Mouse (Mus musculus): ENCODE measurements around the gene Olfr376. TPM values are rescaled to one million over a fixed set of nuclear protein-coding genes. Genes with fewer than 3 reads are reported as not detected.

The Olfr376 gene
- not detected for polyA plus RNA-seq (2014; fragmentation: Illumina TruSeq; extraction: RNeasy Lipid Tissue Mini Kit (QIAGEN cat#74804); ENCODE audit: insufficient read depth, low read depth, low replicate concordance)

DNA sequence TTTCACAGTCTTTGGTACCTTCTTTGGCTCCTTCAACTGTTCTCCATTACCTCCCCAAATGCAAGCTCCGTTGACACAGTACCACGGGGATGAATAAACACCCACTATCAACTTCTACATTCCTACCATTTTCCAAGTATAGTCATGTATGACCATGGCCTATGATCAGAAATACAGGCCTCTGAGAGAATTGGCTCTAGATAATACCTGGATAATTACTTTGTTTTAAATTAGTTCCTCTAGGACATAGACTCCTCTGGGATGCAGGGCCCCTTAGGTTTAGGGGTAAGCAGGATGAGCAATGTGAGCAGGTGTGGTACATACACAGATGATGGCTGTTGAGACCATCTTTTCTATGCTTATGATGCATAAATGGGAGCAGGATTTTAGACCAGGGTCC, at the start of gene Olfr376:
Gene Olfr376, plus strand, starts transcription at position 301 of the 400 bp plus-strand sequence.

DNA sequence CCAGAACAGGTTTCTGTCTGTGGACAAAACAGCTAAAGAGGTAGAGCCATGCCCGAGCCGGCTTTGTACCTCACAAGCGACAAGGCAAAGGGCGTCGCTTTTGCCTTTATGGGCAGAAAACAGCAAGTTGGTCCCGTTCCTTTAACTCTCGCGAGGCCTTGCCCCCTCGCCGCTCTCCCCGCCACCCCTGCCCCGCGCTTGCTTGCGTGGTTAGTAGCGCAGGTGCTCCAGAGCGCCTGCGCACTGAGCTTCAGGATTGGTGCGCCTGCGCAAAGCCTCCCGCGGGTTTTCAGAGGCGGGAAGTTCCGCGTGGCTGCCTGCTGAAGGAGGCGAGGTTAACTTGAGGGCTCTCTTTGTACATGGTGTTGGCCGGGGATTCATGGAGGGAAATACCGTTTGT, 41.6 kb upstream of the Olfr376 start, which contains the start of the genes Aspa, Gm49340 and Spata22:
Gene Aspa, minus strand, starts transcription at position 155 of the 400 bp plus-strand sequence.
Gene Gm49340, plus strand, starts transcription at position 300 of the 400 bp plus-strand sequence.
Gene Spata22, plus strand, starts transcription at position 300 of the 400 bp plus-strand sequence.

DNA sequence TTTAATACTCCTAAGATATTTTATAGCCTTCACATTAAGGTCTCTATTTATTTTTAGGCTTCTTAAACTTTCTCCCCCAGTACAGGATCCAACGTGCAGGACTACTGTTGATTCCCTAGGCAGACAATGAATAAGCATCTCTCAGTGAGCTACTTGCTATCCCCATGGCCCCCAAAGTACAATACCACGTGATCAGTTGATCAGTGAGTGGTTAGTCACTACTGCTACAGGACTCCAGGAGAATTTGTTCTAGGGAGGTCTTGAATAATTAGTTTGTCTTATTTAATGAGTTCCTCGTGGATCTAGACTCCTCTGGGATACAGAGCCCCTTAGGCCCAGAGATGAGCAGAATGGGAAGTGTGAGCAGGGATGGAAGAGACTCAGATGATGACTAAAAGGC, 20.6 kb upstream of the Olfr376 start, which contains the start of gene Olfr20:
Gene Olfr20, plus strand, starts transcription at position 301 of the 400 bp plus-strand sequence.

DNA sequence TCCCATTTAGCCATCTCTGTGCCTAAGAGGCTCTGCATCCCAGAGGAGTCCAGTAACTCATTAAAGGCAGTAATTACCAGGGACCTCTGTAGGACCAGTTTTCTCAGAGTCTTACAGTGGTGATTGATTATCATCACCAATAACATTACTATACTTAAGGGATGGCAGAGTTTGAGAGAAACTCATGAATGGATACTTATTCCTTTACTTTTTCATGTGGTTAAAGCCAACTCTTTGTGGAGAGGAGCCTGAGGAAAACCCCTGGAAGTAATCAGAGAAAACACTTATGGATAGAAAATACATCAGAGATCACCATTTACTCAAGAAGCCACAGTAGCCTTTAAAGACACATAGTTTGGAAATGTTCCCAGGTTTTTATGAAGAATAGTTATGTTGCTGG, 28.5 kb downstream of the Olfr376 start, which contains the start of gene Olfr1:
Gene Olfr1, minus strand, starts transcription at position 101 of the 400 bp plus-strand sequence.

Other genes starting within 250 kb of the Olfr376 start
- 0.49 TPM for gene Haspin, start 233.0 kb upstream of the Olfr376 start, polyA plus RNA-seq (2014; fragmentation: Illumina TruSeq; extraction: RNeasy Lipid Tissue Mini Kit (QIAGEN cat#74804); ENCODE audit: insufficient read depth, low read depth, low replicate concordance)
- 3.9 TPM for gene P2rx5, start 210.8 kb upstream of the Olfr376 start, polyA plus RNA-seq (2014; fragmentation: Illumina TruSeq; extraction: RNeasy Lipid Tissue Mini Kit (QIAGEN cat#74804); ENCODE audit: insufficient read depth, low read depth, low replicate concordance)
- 70.2 TPM for gene Emc6, start 194.2 kb upstream of the Olfr376 start, polyA plus RNA-seq (2014; fragmentation: Illumina TruSeq; extraction: RNeasy Lipid Tissue Mini Kit (QIAGEN cat#74804); ENCODE audit: insufficient read depth, low read depth, low replicate concordance)
- 108 TPM for gene Tax1bp3, start 194.2 kb upstream of the Olfr376 start, polyA plus RNA-seq (2014; fragmentation: Illumina TruSeq; extraction: RNeasy Lipid Tissue Mini Kit (QIAGEN cat#74804); ENCODE audit: insufficient read depth, low read depth, low replicate concordance)
- 7.2 TPM for gene Ctns, start 172.2 kb upstream of the Olfr376 start, polyA plus RNA-seq (2014; fragmentation: Illumina TruSeq; extraction: RNeasy Lipid Tissue Mini Kit (QIAGEN cat#74804); ENCODE audit: insufficient read depth, low read depth, low replicate concordance)
- gene Shpk, start 171.8 kb upstream of the Olfr376 start, polyA plus RNA-seq (2014; fragmentation: Illumina TruSeq; extraction: RNeasy Lipid Tissue Mini Kit (QIAGEN cat#74804); ENCODE audit: insufficient read depth, low read depth, low replicate concordance): 2.0 TPM
- 0.17 TPM for gene Trpv1, start 137.0 kb upstream of the Olfr376 start, polyA plus RNA-seq (2014; fragmentation: Illumina TruSeq; extraction: RNeasy Lipid Tissue Mini Kit (QIAGEN cat#74804); ENCODE audit: insufficient read depth, low read depth, low replicate concordance)
- 0.03 TPM for gene Trpv3, start 103.9 kb upstream of the Olfr376 start, polyA plus RNA-seq (2014; fragmentation: Illumina TruSeq; extraction: RNeasy Lipid Tissue Mini Kit (QIAGEN cat#74804); ENCODE audit: insufficient read depth, low read depth, low replicate concordance)
- 6.8 TPM for gene Aspa, start 41.6 kb upstream of the Olfr376 start, polyA plus RNA-seq (2014; fragmentation: Illumina TruSeq; extraction: RNeasy Lipid Tissue Mini Kit (QIAGEN cat#74804); ENCODE audit: insufficient read depth, low read depth, low replicate concordance)
- not detected for gene Gm49340, start 41.5 kb upstream of the Olfr376 start, polyA plus RNA-seq (2014; fragmentation: Illumina TruSeq; extraction: RNeasy Lipid Tissue Mini Kit (QIAGEN cat#74804); ENCODE audit: insufficient read depth, low read depth, low replicate concordance)
- gene Spata22, start 41.5 kb upstream of the Olfr376 start, polyA plus RNA-seq (2014; fragmentation: Illumina TruSeq; extraction: RNeasy Lipid Tissue Mini Kit (QIAGEN cat#74804); ENCODE audit: insufficient read depth, low read depth, low replicate concordance): 0.19 TPM
- gene Olfr20, start 20.5 kb upstream of the Olfr376 start, polyA plus RNA-seq (2014; fragmentation: Illumina TruSeq; extraction: RNeasy Lipid Tissue Mini Kit (QIAGEN cat#74804); ENCODE audit: insufficient read depth, low read depth, low replicate concordance): not detected
- not detected for gene Olfr1, start 28.4 kb downstream of the Olfr376 start, polyA plus RNA-seq (2014; fragmentation: Illumina TruSeq; extraction: RNeasy Lipid Tissue Mini Kit (QIAGEN cat#74804); ENCODE audit: insufficient read depth, low read depth, low replicate concordance)
- not detected for gene Olfr378, start 57.2 kb downstream of the Olfr376 start, polyA plus RNA-seq (2014; fragmentation: Illumina TruSeq; extraction: RNeasy Lipid Tissue Mini Kit (QIAGEN cat#74804); ENCODE audit: insufficient read depth, low read depth, low replicate concordance)
- gene Olfr380, start 86.3 kb downstream of the Olfr376 start, polyA plus RNA-seq (2014; fragmentation: Illumina TruSeq; extraction: RNeasy Lipid Tissue Mini Kit (QIAGEN cat#74804); ENCODE audit: insufficient read depth, low read depth, low replicate concordance): not detected
- not detected for gene Olfr381, start 120.4 kb downstream of the Olfr376 start, polyA plus RNA-seq (2014; fragmentation: Illumina TruSeq; extraction: RNeasy Lipid Tissue Mini Kit (QIAGEN cat#74804); ENCODE audit: insufficient read depth, low read depth, low replicate concordance)
- not detected for gene Olfr382, start 146.0 kb downstream of the Olfr376 start, polyA plus RNA-seq (2014; fragmentation: Illumina TruSeq; extraction: RNeasy Lipid Tissue Mini Kit (QIAGEN cat#74804); ENCODE audit: insufficient read depth, low read depth, low replicate concordance)
- not detected for gene Olfr385, start 221.8 kb downstream of the Olfr376 start, polyA plus RNA-seq (2014; fragmentation: Illumina TruSeq; extraction: RNeasy Lipid Tissue Mini Kit (QIAGEN cat#74804); ENCODE audit: insufficient read depth, low read depth, low replicate concordance)
- gene Olfr384, start 227.3 kb downstream of the Olfr376 start, polyA plus RNA-seq (2014; fragmentation: Illumina TruSeq; extraction: RNeasy Lipid Tissue Mini Kit (QIAGEN cat#74804); ENCODE audit: insufficient read depth, low read depth, low replicate concordance): not detected

All from lung, adult 10 weeks (tissue).